Mouse (Mus musculus) liver, embryonic 16.5 days (tissue): ENCODE data around the gene Haus3. TPM values are rescaled to one million over a fixed set of nuclear protein-coding genes. Genes with fewer than 3 reads are reported as not detected.

ENCODE experiments used
- ATAC-seq: fragments of 200-750 bp; cut with Nextera tagmentation; 2 replicates; pipeline ENCODE4 v1.8.0; 2017; ENCODE audit warnings: low read depth, mild to moderate bottlenecking, moderate number of reproducible peaks, moderate library complexity
- H3K27ac ChIP-seq: fragments of 300-500 bp; sonication (generic); 2 replicates; pipeline ENCODE4 v1.5.1; 2014; ENCODE audit warnings: mild to moderate bottlenecking, low read length
- H3K27me3 ChIP-seq: fragments of 300-500 bp; sonication (generic); 2 replicates; pipeline ENCODE4 v1.6.1; 2014; ENCODE audit warnings: low read depth, low read length, mixed read lengths; ENCODE audit not compliant: control insufficient read depth, insufficient read depth
- H3K36me3 ChIP-seq: fragments of 300-500 bp; sonication (generic); 2 replicates; pipeline ENCODE4 v1.6.1; 2014; ENCODE audit warnings: mild to moderate bottlenecking; ENCODE audit not compliant: control insufficient read depth, insufficient read depth
- H3K4me1 ChIP-seq: fragments of 300-500 bp; sonication (generic); 2 replicates; pipeline ENCODE4 v1.6.1; 2014; ENCODE audit warnings: low read depth, low read length, mixed read lengths; ENCODE audit not compliant: control insufficient read depth
- H3K4me2 ChIP-seq: fragments of 300-500 bp; sonication (generic); 2 replicates; pipeline ENCODE4 v1.6.1; 2014; ENCODE audit warnings: low read depth, low read length, mixed read lengths
- H3K4me3 ChIP-seq: fragments of 300-500 bp; sonication (generic); 2 replicates; pipeline ENCODE4 v1.5.1; 2014; ENCODE audit warnings: low read depth, mild to moderate bottlenecking, low read length
- H3K9ac ChIP-seq: fragments of 300-500 bp; sonication (generic); 2 replicates; pipeline ENCODE4 v1.6.1; 2014; ENCODE audit warnings: low read depth, low read length
- H3K9me3 ChIP-seq: fragments of 300-500 bp; sonication (generic); replicated peaks from 2 replicates; pipeline ENCODE4 v1.6.1; 2016; ENCODE audit warnings: low read length; ENCODE audit not compliant: control insufficient read depth
- WGBS: fragments of 180-500 bp; shearing (Covaris S2); extraction: QIAGEN DNeasy Blood & Tissue Kit; methylation state at CpG from one replicate; pipeline ENCODE4 v1.1.7; 2014; ENCODE audit not compliant: insufficient replicate concordance; 5-methylcytosine and 5-hydroxymethylcytosine counted together
- polyA plus RNA-seq: library from polyadenylated mRNA; unstranded; fragments of >200 nt; fragmentation: Nextera tagmentation; extraction: Ambion mirVana; gene quantifications from 2 replicates; pipeline ENCODE4 v1.2.1, GENCODE M21; 2015

Gene Haus3
- polyA plus RNA-seq, 1 experiment from 2014 or later: 19.8 TPM

- Histone ChIP-seq H3K4me3 (no peak overlapping the region), H3K9ac (no peak overlapping the region), H3K4me1 (no peaks in the 10 kb centered on the region), H3K4me2 (no peak overlapping the region), H3K27me3 (no peaks in the 10 kb centered on the region), H3K27ac (no peak overlapping the region), H3K9me3 (no peaks in the 10 kb centered on the region), H3K36me3 (no peaks in the 10 kb centered on the region)
- 70% methylated on average over 4 of the region's 4 CpGs for WGBS
- ATAC-seq: no peak
Measured at GRCm38 (mm10) chr5:34202006-34202405, 32.7 kb upstream of the Haus3 start.

GRCm38 (mm10) chr5:34201396-34201795, 32.1 kb upstream of the Haus3 start:
- Histone ChIP-seq H3K4me2 (no peak overlapping the region), H3K9me3 (no peaks in the 10 kb centered on the region), H3K9ac (no peak overlapping the region), H3K36me3 (no peaks in the 10 kb centered on the region), H3K4me3 (no peak overlapping the region), H3K27ac (no peak overlapping the region), H3K4me1 (no peaks in the 10 kb centered on the region), H3K27me3 (no peaks in the 10 kb centered on the region)
- ATAC-seq: no peak
- 26% methylated on average over 2 of the region's 2 CpGs for WGBS

GRCm38 (mm10) chr5:34198615-34199014, 29.3 kb upstream of the Haus3 start:
- Histone ChIP-seq H3K27me3 (no peaks in the 10 kb centered on the region), H3K4me3 (no peak overlapping the region), H3K9me3 (no peaks in the 10 kb centered on the region), H3K9ac (no peak overlapping the region), H3K4me1 (no peaks in the 10 kb centered on the region), H3K27ac (no peak overlapping the region), H3K36me3 (no peaks in the 10 kb centered on the region), H3K4me2 (no peak overlapping the region)
- 68% methylated on average over 6 of the region's 6 CpGs for WGBS
- ATAC-seq: no peak

DNA sequence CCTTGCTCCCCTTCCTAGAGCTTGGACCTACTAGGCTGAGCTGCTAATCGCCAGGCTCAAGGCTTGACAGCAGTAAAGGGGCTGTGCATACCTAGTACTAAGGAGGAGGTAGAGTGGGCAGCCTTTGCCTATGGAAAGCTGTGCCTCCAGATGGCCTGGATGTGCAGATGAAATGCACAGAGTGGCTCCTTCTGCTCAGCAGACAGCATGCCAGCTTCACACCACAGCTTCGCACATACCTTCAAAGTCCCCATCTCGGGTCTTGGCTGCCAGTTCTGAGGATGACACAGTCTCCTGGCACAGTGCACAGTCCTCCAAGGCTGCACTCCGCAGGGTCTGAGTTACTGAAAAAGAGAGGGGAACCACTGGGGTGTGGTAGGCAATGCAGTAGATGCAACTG, 27.9 kb upstream of the Haus3 start:
- no peaks in the 10 kb centered on the region for H3K4me1 ChIP-seq
- no peaks in the 10 kb centered on the region for H3K27me3 ChIP-seq
- no peaks in the 10 kb centered on the region for H3K9me3 ChIP-seq
- no peak overlapping the region for H3K9ac ChIP-seq
- WGBS: 53% methylated on average over 4 of the region's 4 CpGs
- H3K27ac ChIP-seq: no peak overlapping the region
- H3K36me3 ChIP-seq: no peaks in the 10 kb centered on the region
- H3K4me3 ChIP-seq: no peak overlapping the region
- ATAC-seq: no peak
- no peak overlapping the region for H3K4me2 ChIP-seq

GRCm38 (mm10) chr5:34196423-34196822, 27.1 kb upstream of the Haus3 start:
- WGBS: 37% methylated on average over 7 of the region's 7 CpGs
- ATAC-seq: no peak
- Histone ChIP-seq H3K4me1 (no peaks in the 10 kb centered on the region), H3K36me3 (no peaks in the 10 kb centered on the region), H3K27ac (no peak overlapping the region), H3K27me3 (no peaks in the 10 kb centered on the region), H3K4me2 (no peak overlapping the region), H3K9me3 (no peaks in the 10 kb centered on the region), H3K9ac (no peak overlapping the region), H3K4me3 (no peak overlapping the region)

GRCm38 (mm10) chr5:34195786-34196185, 26.5 kb upstream of the Haus3 start:
- 75% methylated on average over 12 of the region's 12 CpGs for WGBS
- ATAC-seq: no peak

GRCm38 (mm10) chr5:34194975-34195662, 25.8 kb upstream of the Haus3 start:
- ATAC-seq: no peak
- Histone ChIP-seq H3K36me3 (no peaks in the 10 kb centered on the region), H3K27me3 (no peaks in the 10 kb centered on the region), H3K4me1 (no peaks in the 10 kb centered on the region; the same call in 1 of the 2 replicates), H3K9me3 (no peaks in the 10 kb centered on the region), H3K9ac (no peak overlapping the region), H3K4me3 (no peak overlapping the region), H3K4me2 (no peak overlapping the region), H3K27ac (no peak overlapping the region)
- 47% methylated on average over 6 of the region's 6 CpGs for WGBS

More at GRCm38 (mm10) chr5:34195786-34196185, 26.5 kb upstream of the Haus3 start:
- H3K4me1 ChIP-seq: no peaks in the 10 kb centered on the region; the same call in 1 of the 2 replicates
- no peak overlapping the region for H3K9ac ChIP-seq
- no peak overlapping the region for H3K27ac ChIP-seq
- no peaks in the 10 kb centered on the region for H3K36me3 ChIP-seq
- H3K9me3 ChIP-seq: no peaks in the 10 kb centered on the region
- H3K4me3 ChIP-seq: no peak overlapping the region
- H3K4me2 ChIP-seq: no peak overlapping the region
- no peaks in the 10 kb centered on the region for H3K27me3 ChIP-seq

GRCm38 (mm10) chr5:34194426-34194825, 25.1 kb upstream of the Haus3 start:
- Histone ChIP-seq H3K9ac (no peak overlapping the region), H3K4me2 (no peak overlapping the region), H3K36me3 (no peaks in the 10 kb centered on the region), H3K4me1 (no peaks in the 10 kb centered on the region; the same call in 1 of the 2 replicates), H3K27ac (no peak overlapping the region), H3K9me3 (no peaks in the 10 kb centered on the region), H3K27me3 (no peaks in the 10 kb centered on the region), H3K4me3 (no peak overlapping the region)
- 33% methylated on average over 1 of the region's 1 CpGs for WGBS
- no peak for ATAC-seq

DNA sequence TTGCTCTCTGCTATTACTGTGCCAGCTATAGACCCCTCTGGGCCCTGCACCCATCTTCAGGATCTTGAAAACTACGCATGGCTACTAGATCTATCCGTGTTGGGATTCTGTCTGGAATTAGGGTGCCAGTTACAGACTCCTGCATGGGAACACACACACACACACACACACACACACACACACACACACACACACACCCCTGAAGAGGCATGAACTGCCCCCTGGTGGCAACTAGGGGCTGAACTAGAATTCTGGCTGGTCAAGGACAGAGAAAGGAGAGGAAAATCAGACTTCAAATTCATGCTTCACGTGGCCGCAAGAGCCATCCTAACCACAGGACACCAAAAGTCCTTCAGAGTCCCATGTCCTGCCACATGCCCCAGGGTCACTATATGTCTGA, 22.5 kb upstream of the Haus3 start:
- WGBS: 68% methylated on average over 4 of the region's 4 CpGs
- Histone ChIP-seq H3K27me3 (no peaks in the 10 kb centered on the region), H3K9me3 (no peaks in the 10 kb centered on the region), H3K27ac (no peak overlapping the region), H3K4me3 (no peak overlapping the region), H3K4me2 (no peak overlapping the region), H3K9ac (no peak overlapping the region), H3K36me3 (no peaks in the 10 kb centered on the region), H3K4me1 (peaks cover 10% of the 10 kb centered on the region)
- ATAC-seq: no peak
